Mouse (Mus musculus) neural tube, embryonic 12.5 days (tissue): ENCODE data around the gene Cfap52. TPM values are rescaled to one million over a fixed set of nuclear protein-coding genes. Genes with fewer than 3 reads are reported as not detected.

Experiments
- ATAC-seq: fragments of 200-750 bp; cut with Nextera tagmentation; 2 replicates; pipeline ENCODE4 v1.8.0; 2017; ENCODE audit warnings: low read depth, mild to moderate bottlenecking, moderate TSS enrichment, moderate library complexity; ENCODE audit not compliant: low FRiP score
- H3K27ac ChIP-seq: fragments of 300-500 bp; sonication (generic); 2 replicates; pipeline ENCODE4 v1.5.1; 2016
- H3K27me3 ChIP-seq: fragments of 300-500 bp; sonication (generic); replicated peaks from 2 replicates; pipeline ENCODE4 v1.6.1; 2016; ENCODE audit warnings: mild to moderate bottlenecking
- H3K36me3 ChIP-seq: fragments of 300-500 bp; sonication (generic); 2 replicates; pipeline ENCODE4 v1.6.1; 2016; ENCODE audit warnings: mild to moderate bottlenecking
- H3K4me1 ChIP-seq: fragments of 300-500 bp; sonication (generic); 2 replicates; pipeline ENCODE4 v1.6.1; 2016
- H3K4me2 ChIP-seq: fragments of 300-500 bp; sonication (generic); replicated peaks from 2 replicates; pipeline ENCODE4 v1.6.1; 2016; ENCODE audit warnings: mild to moderate bottlenecking
- H3K4me3 ChIP-seq: fragments of 300-500 bp; sonication (generic); 2 replicates; pipeline ENCODE4 v1.5.1; 2016
- H3K9ac ChIP-seq: fragments of 300-500 bp; sonication (generic); 2 replicates; pipeline ENCODE4 v1.6.1; 2016; ENCODE audit warnings: mild to moderate bottlenecking
- H3K9me3 ChIP-seq: fragments of 300-500 bp; sonication (generic); 2 replicates; pipeline ENCODE4 v1.6.1; 2016; ENCODE audit warnings: mild to moderate bottlenecking
- WGBS: fragments of 180-500 bp; shearing (Covaris S2); methylation state at CpG from one replicate; pipeline ENCODE4 v1.1.7; 2016; 5-methylcytosine and 5-hydroxymethylcytosine counted together
- polyA plus RNA-seq: library from polyadenylated mRNA; unstranded; fragments of >200 nt; fragmentation: Nextera tagmentation; extraction: Ambion mirVana; gene quantifications from 2 replicates; pipeline ENCODE4 v1.2.1, GENCODE M21; 2016

Cfap52 gene
- 0.81 and 0.86 TPM in 2 replicates for polyA plus RNA-seq

- peak; percentile 82 for ATAC-seq
- WGBS: 8% methylated on average over 15 of the region's 15 CpGs
- Histone ChIP-seq H3K9ac (peak within 1 kb of the TSS; percentile 86), H3K9me3 (no peaks in the 10 kb centered on the region), H3K27me3 (no peaks in the 10 kb centered on the region), H3K4me2 (peak within 1 kb of the TSS; percentile 89), H3K27ac (no peak within 1 kb of the TSS), H3K36me3 (0 out of 2 replicates have a peak, but pooled peaks cover 4% of the 10 kb centered on the region), H3K4me3 (peak within 1 kb of the TSS; percentile 75), H3K4me1 (peaks cover 11% of the 10 kb centered on the region; the same call in 1 of the 2 replicates)
Measured at GRCm38 (mm10) chr11:67965242-67965883, at the start of gene Cfap52. TSS of gene Cfap52 (minus strand) at chr11:67965651.

- no peak overlapping the region for H3K4me2 ChIP-seq
- no peak overlapping the region for H3K9ac ChIP-seq
- no peaks in the 10 kb centered on the region for H3K9me3 ChIP-seq
- H3K4me1 ChIP-seq: peaks cover 7% of the 10 kb centered on the region
- WGBS: 88% methylated on average over 7 of the region's 7 CpGs
- H3K27ac ChIP-seq: no peak overlapping the region
- no peak for ATAC-seq
- no peaks in the 10 kb centered on the region for H3K27me3 ChIP-seq
- no peaks in the 10 kb centered on the region for H3K36me3 ChIP-seq
- no peak overlapping the region for H3K4me3 ChIP-seq
Measured at GRCm38 (mm10) chr11:68012207-68012606, 46.8 kb upstream of the Cfap52 start.

GRCm38 (mm10) chr11:68009377-68009776 is 43.9 kb upstream of the Cfap52 start:
- no peak for ATAC-seq
- Histone ChIP-seq H3K27ac (no peak overlapping the region), H3K9me3 (no peaks in the 10 kb centered on the region), H3K9ac (no peak overlapping the region), H3K4me3 (no peak overlapping the region), H3K36me3 (no peaks in the 10 kb centered on the region), H3K27me3 (no peaks in the 10 kb centered on the region), H3K4me2 (no peak overlapping the region), H3K4me1 (peaks cover 21% of the 10 kb centered on the region)
- WGBS: 72% methylated on average over 5 of the region's 5 CpGs

GRCm38 (mm10) chr11:68007645-68008044 is 42.2 kb upstream of the Cfap52 start:
- H3K27ac ChIP-seq: no peak overlapping the region
- peaks cover 22% of the 10 kb centered on the region for H3K4me1 ChIP-seq
- no peak overlapping the region for H3K4me2 ChIP-seq
- H3K9ac ChIP-seq: no peak overlapping the region
- no peaks in the 10 kb centered on the region for H3K9me3 ChIP-seq
- ATAC-seq: no peak
- H3K27me3 ChIP-seq: no peaks in the 10 kb centered on the region
- 31% methylated on average over 6 of the region's 6 CpGs for WGBS
- no peaks in the 10 kb centered on the region for H3K36me3 ChIP-seq
- H3K4me3 ChIP-seq: no peak overlapping the region

- no peak overlapping the region for H3K27ac ChIP-seq
- WGBS: 24% methylated on average over 8 of the region's 8 CpGs
- no peak overlapping the region for H3K9ac ChIP-seq
- peaks cover 22% of the 10 kb centered on the region for H3K4me1 ChIP-seq
- ATAC-seq: no peak
- no peaks in the 10 kb centered on the region for H3K36me3 ChIP-seq
- H3K4me3 ChIP-seq: no peak overlapping the region
- H3K4me2 ChIP-seq: no peak overlapping the region
- no peaks in the 10 kb centered on the region for H3K27me3 ChIP-seq
- H3K9me3 ChIP-seq: no peaks in the 10 kb centered on the region
Measured at GRCm38 (mm10) chr11:68006216-68006789, 40.9 kb upstream of the Cfap52 start.

- ATAC-seq: peak; percentile 33; the same call in 1 of the 2 replicates
- WGBS: 21% methylated on average over 6 of the region's 6 CpGs
Measured at GRCm38 (mm10) chr11:68004191-68004590, 38.7 kb upstream of the Cfap52 start.

GRCm38 (mm10) chr11:67999629-68000028 is 34.2 kb upstream of the Cfap52 start:
- WGBS: 81% methylated on average over 5 of the region's 5 CpGs
- Histone ChIP-seq H3K4me2 (no peak overlapping the region), H3K27me3 (no peaks in the 10 kb centered on the region), H3K36me3 (no peaks in the 10 kb centered on the region), H3K9ac (no peak overlapping the region), H3K27ac (no peak overlapping the region), H3K4me1 (peaks cover 2% of the 10 kb centered on the region; the same call in 1 of the 2 replicates), H3K4me3 (no peak overlapping the region), H3K9me3 (no peaks in the 10 kb centered on the region)
- ATAC-seq: no peak

More at GRCm38 (mm10) chr11:68004191-68004590, 38.7 kb upstream of the Cfap52 start:
- no peaks in the 10 kb centered on the region for H3K36me3 ChIP-seq
- H3K27me3 ChIP-seq: no peaks in the 10 kb centered on the region
- H3K9me3 ChIP-seq: no peaks in the 10 kb centered on the region
- no peak overlapping the region for H3K4me3 ChIP-seq
- H3K9ac ChIP-seq: no peak overlapping the region
- no peak overlapping the region for H3K4me2 ChIP-seq
- H3K27ac ChIP-seq: no peak overlapping the region
- H3K4me1 ChIP-seq: peaks cover 22% of the 10 kb centered on the region

- Histone ChIP-seq H3K27me3 (no peaks in the 10 kb centered on the region), H3K4me3 (no peak overlapping the region), H3K36me3 (no peaks in the 10 kb centered on the region), H3K4me2 (no peak overlapping the region), H3K9me3 (no peaks in the 10 kb centered on the region), H3K27ac (no peak overlapping the region), H3K4me1 (no peaks in the 10 kb centered on the region), H3K9ac (no peak overlapping the region)
- 85% methylated on average over 3 of the region's 3 CpGs for WGBS
- ATAC-seq: no peak
Measured at GRCm38 (mm10) chr11:67998905-67999304, 33.5 kb upstream of the Cfap52 start.

- no peak for ATAC-seq
- Histone ChIP-seq H3K9me3 (no peaks in the 10 kb centered on the region), H3K27ac (no peak overlapping the region), H3K4me1 (no peaks in the 10 kb centered on the region), H3K36me3 (no peaks in the 10 kb centered on the region), H3K4me2 (no peak overlapping the region), H3K27me3 (no peaks in the 10 kb centered on the region), H3K9ac (no peak overlapping the region), H3K4me3 (no peak overlapping the region)
- WGBS: 79% methylated on average over 4 of the region's 4 CpGs
Measured at GRCm38 (mm10) chr11:67995965-67996364, 30.5 kb upstream of the Cfap52 start.

GRCm38 (mm10) chr11:67991240-67991639 is 25.8 kb upstream of the Cfap52 start:
- Histone ChIP-seq H3K9ac (no peak overlapping the region), H3K4me1 (no peaks in the 10 kb centered on the region), H3K36me3 (peaks cover 6% of the 10 kb centered on the region; the same call in 1 of the 2 replicates), H3K4me3 (no peak overlapping the region), H3K9me3 (no peaks in the 10 kb centered on the region), H3K27me3 (no peaks in the 10 kb centered on the region), H3K27ac (no peak overlapping the region), H3K4me2 (no peak overlapping the region)
- WGBS: 89% methylated on average over 4 of the region's 4 CpGs
- ATAC-seq: no peak

GRCm38 (mm10) chr11:67983564-67983963 is 18.1 kb upstream of the Cfap52 start:
- WGBS: 93% methylated on average over 6 of the region's 6 CpGs
- no peak overlapping the region for H3K27ac ChIP-seq
- no peak overlapping the region for H3K4me2 ChIP-seq
- no peaks in the 10 kb centered on the region for H3K4me1 ChIP-seq
- H3K27me3 ChIP-seq: no peaks in the 10 kb centered on the region
- ATAC-seq: no peak
- H3K4me3 ChIP-seq: no peak overlapping the region
- no peak overlapping the region for H3K9ac ChIP-seq
- no peaks in the 10 kb centered on the region for H3K9me3 ChIP-seq
- H3K36me3 ChIP-seq: peaks cover 11% of the 10 kb centered on the region; the same call in 1 of the 2 replicates

GRCm38 (mm10) chr11:67975252-67975651 is 9.8 kb upstream of the Cfap52 start:
- Histone ChIP-seq H3K36me3 (peaks cover 17% of the 10 kb centered on the region), H3K4me1 (no peaks in the 10 kb centered on the region), H3K4me3 (no peak overlapping the region), H3K27ac (no peak overlapping the region), H3K9ac (no peak overlapping the region), H3K4me2 (no peak overlapping the region), H3K9me3 (no peaks in the 10 kb centered on the region), H3K27me3 (no peaks in the 10 kb centered on the region)
- 22% methylated on average over 2 of the region's 2 CpGs for WGBS
- no peak for ATAC-seq

- H3K27ac ChIP-seq: no peak overlapping the region
- no peaks in the 10 kb centered on the region for H3K9me3 ChIP-seq
- no peak overlapping the region for H3K4me2 ChIP-seq
Measured at GRCm38 (mm10) chr11:67973225-67973624, 7.8 kb upstream of the Cfap52 start.

More at GRCm38 (mm10) chr11:67973225-67973624, 7.8 kb upstream of the Cfap52 start:
- Histone ChIP-seq H3K9ac (no peak overlapping the region), H3K4me1 (no peaks in the 10 kb centered on the region), H3K27me3 (no peaks in the 10 kb centered on the region), H3K36me3 (peaks cover 21% of the 10 kb centered on the region), H3K4me3 (no peak overlapping the region)
- ATAC-seq: no peak
- WGBS: 84% methylated on average over 5 of the region's 5 CpGs
